Mouse (Mus musculus): ENCODE measurements around the gene Arhgap24. TPM values are rescaled to one million over a fixed set of nuclear protein-coding genes. Genes with fewer than 3 reads are reported as not detected.

Gene Arhgap24
- polyA plus RNA-seq (2012) = 0.21 and 2.1 TPM in 2 replicates

GRCm38 (mm10) chr5:102481215-102482211, at the start of gene Arhgap24:
TSS of gene Arhgap24 (plus strand) at chr5:102481391.

Data from megakaryocyte-erythroid progenitor cell, adult 5 weeks (primary cell).